In genomic region chr3:95056275-95056674, GRCm38 (mm10) we compare ENCODE assay signal across 15 mouse cellular contexts. TPM values are rescaled to one million over a fixed set of nuclear protein-coding genes. Genes with fewer than 3 reads are reported as not detected.
DNase-seq lines count a peak whose midpoint lies in the region; ATAC-seq and TF ChIP-seq lines count a peak whose summit lies in the region.
"Had no signal": no experiment of that assay in that cellular context is flagged by ENCODE, and none has a peak within 500 bp of the region (broad histone marks: within the 10 kb centered on the region; RNA-seq: fewer than 3 reads in every experiment).

No protein-coding gene starts in this region.

- no peak overlapping the region for H3K27ac ChIP-seq in gastrocnemius, adult 2 months
- no peak overlapping the region for H3K27ac ChIP-seq in lung, postnatal 0 days (ENCODE audit: low read length)
- peak overlapping the region; percentile 27; the same call in 1 of the 2 replicates for H3K27ac ChIP-seq in liver, embryonic 12.5 days
- H3K27ac ChIP-seq in forebrain, embryonic 16.5 days (ENCODE audit: low read length): no peak overlapping the region
- H3K27ac ChIP-seq in kidney, adult 2 months (ENCODE audit: insufficient read depth, low read depth, low read length): no peak overlapping the region
- H3K27ac ChIP-seq: forebrain, embryonic 12.5 days; midbrain, embryonic 10.5 days had no signal

- no peak overlapping the region for H3K4me2 ChIP-seq in lung, postnatal 0 days (replicated peaks; ENCODE audit: low read depth, low read length)
- no peak overlapping the region for H3K4me2 ChIP-seq in liver, embryonic 12.5 days
- no peak overlapping the region for H3K4me2 ChIP-seq in forebrain, embryonic 16.5 days (ENCODE audit: low read length)
- H3K4me2 ChIP-seq: forebrain, embryonic 12.5 days had no signal

- H3K27me3 ChIP-seq in lung, postnatal 0 days (replicated peaks; ENCODE audit: insufficient read depth, low read length): no peaks in the 10 kb centered on the region
- no peaks in the 10 kb centered on the region for H3K27me3 ChIP-seq in liver, embryonic 12.5 days (replicated peaks)
- H3K27me3 ChIP-seq in forebrain, embryonic 16.5 days (replicated peaks; ENCODE audit: control insufficient read depth, insufficient read depth, low read length): no peaks in the 10 kb centered on the region
- no peaks in the 10 kb centered on the region for H3K27me3 ChIP-seq in kidney, adult 2 months (replicated peaks; ENCODE audit: control insufficient read depth, insufficient read depth, low read length)
- H3K27me3 ChIP-seq: forebrain, embryonic 12.5 days; Patski had no signal

- no peak overlapping the region for H3K4me3 ChIP-seq in gastrocnemius, adult 2 months
- H3K4me3 ChIP-seq in lung, postnatal 0 days (ENCODE audit: low read depth, low read length): no peak overlapping the region
- H3K4me3 ChIP-seq in liver, embryonic 12.5 days: no peak overlapping the region
- H3K4me3 ChIP-seq in forebrain, embryonic 16.5 days (replicated peaks; ENCODE audit: low read length): no peak overlapping the region
- H3K4me3 ChIP-seq in kidney, adult 2 months (ENCODE audit: insufficient read depth, low read depth, low read length): no peak overlapping the region
- H3K4me3 ChIP-seq: forebrain, embryonic 12.5 days; midbrain, embryonic 10.5 days had no signal

- no peaks in the 10 kb centered on the region for H3K9me3 ChIP-seq in lung, postnatal 0 days (ENCODE audit: low read length)
- H3K9me3 ChIP-seq in liver, embryonic 12.5 days (replicated peaks): no peaks in the 10 kb centered on the region
- H3K9me3 ChIP-seq in forebrain, embryonic 16.5 days (ENCODE audit: control insufficient read depth, low read length): no peaks in the 10 kb centered on the region
- H3K9me3 ChIP-seq: forebrain, embryonic 12.5 days; midbrain, embryonic 10.5 days had no signal

- peak; percentile 33 for DNase-seq in gastrocnemius, adult 2 months
- DNase-seq in gastrocnemius, postnatal 25 days: no peak
- DNase-seq in lung, postnatal 0 days (ENCODE audit: low spot score): peak; percentile 37
- DNase-seq in lung, postnatal 10 days: no peak
- no peak for DNase-seq in urinary bladder, postnatal 25 days (ENCODE audit: low spot score)
- no peak for DNase-seq in kidney, adult 2 months
- DNase-seq: gastrocnemius, postnatal 36 days; heart, postnatal 36 days; left cerebral cortex, postnatal 4 days; thymus, adult 2 months had no signal

- no peak for TF ChIP-seq POLR2A in kidney, adult 2 months (IDR thresholded peaks at IDR 0.05; ENCODE audit: low read depth, low read length)

- intact Hi-C loops in gastrocnemius, adult 2 months (cut with DNase I): no loop called here

- H3K9ac ChIP-seq in lung, postnatal 0 days (replicated peaks; ENCODE audit: low read depth): no peak overlapping the region
- no peak overlapping the region for H3K9ac ChIP-seq in liver, embryonic 12.5 days
- H3K9ac ChIP-seq in forebrain, embryonic 16.5 days (replicated peaks; ENCODE audit: low read depth, low read length): no peak overlapping the region
- H3K9ac ChIP-seq: forebrain, embryonic 12.5 days had no signal

- peak; percentile 27; the same call in 1 of the 2 replicates for ATAC-seq in lung, postnatal 0 days
- ATAC-seq in liver, embryonic 12.5 days: no peak
- ATAC-seq in forebrain, embryonic 16.5 days: no peak
- ATAC-seq: Patski had no signal

- H3K36me3 ChIP-seq in lung, postnatal 0 days (ENCODE audit: insufficient read depth, low read length): peaks cover 16% of the 10 kb centered on the region; the same call in 1 of the 2 replicates
- H3K36me3 ChIP-seq in liver, embryonic 12.5 days: peaks cover 44% of the 10 kb centered on the region
- peaks cover 13% of the 10 kb centered on the region; the same call in 1 of the 2 replicates for H3K36me3 ChIP-seq in forebrain, embryonic 16.5 days (ENCODE audit: control insufficient read depth, insufficient read depth)
- H3K36me3 ChIP-seq in kidney, adult 2 months (ENCODE audit: control insufficient read depth, insufficient read depth, low read length): peaks cover 5% of the 10 kb centered on the region

- no peaks in the 10 kb centered on the region for H3K4me1 ChIP-seq in lung, postnatal 0 days (ENCODE audit: insufficient read depth, low read depth, low read length)
- peaks cover 44% of the 10 kb centered on the region for H3K4me1 ChIP-seq in liver, embryonic 12.5 days
- H3K4me1 ChIP-seq in forebrain, embryonic 16.5 days (replicated peaks; ENCODE audit: control insufficient read depth, insufficient read depth, low read length): no peaks in the 10 kb centered on the region
- H3K4me1 ChIP-seq in kidney, adult 2 months (ENCODE audit: control insufficient read depth, insufficient read depth, low read length): no peaks in the 10 kb centered on the region
- H3K4me1 ChIP-seq: forebrain, embryonic 12.5 days had no signal

- 60% methylated on average over 7 of the region's 7 CpGs for WGBS in lung, postnatal 0 days
- 62% methylated on average over 7 of the region's 7 CpGs for WGBS in liver, embryonic 12.5 days (ENCODE audit: insufficient replicate concordance)
- 93% methylated on average over 7 of the region's 7 CpGs for WGBS in forebrain, embryonic 16.5 days
- WGBS in kidney, adult 2 months: 90% methylated on average over 7 of the region's 7 CpGs

- TF ChIP-seq EP300 in lung, postnatal 0 days (IDR thresholded peaks at IDR 0.05): no peak

- no peak for TF ChIP-seq CTCF in gastrocnemius, adult 2 months (IDR thresholded peaks at IDR 0.05)
- no peak for TF ChIP-seq CTCF in lung, postnatal 0 days (IDR thresholded peaks at IDR 0.05)
- no peak for TF ChIP-seq CTCF in kidney, adult 2 months (conservative IDR thresholded peaks at IDR 0.05; ENCODE audit: insufficient read depth, insufficient read length, low read depth, low read length)

RNA-seq across cellular contexts. Expression of gene Psmd4, which starts 13.9 kb away (rescaled TPM):
- 100 to 1,000 TPM; 164 to 237 TPM for total RNA-seq in gastrocnemius, adult 2 months (2021)
- total RNA-seq in gastrocnemius, postnatal 25 days (2021): 100 to 1,000 TPM; 163 to 181 TPM
- polyA plus RNA-seq in lung, postnatal 0 days (2015; fragmentation: Nextera tagmentation; extraction: Ambion mirVana): 170 and 185 TPM in 2 replicates
- polyA plus RNA-seq in liver, embryonic 12.5 days (2016; fragmentation: Nextera tagmentation; extraction: Ambion mirVana): 216 and 229 TPM in 2 replicates
- polyA plus RNA-seq in forebrain, embryonic 16.5 days (2015; fragmentation: Nextera tagmentation; extraction: Ambion mirVana): 286 and 291 TPM in 2 replicates
- polyA plus RNA-seq in kidney, adult 2 months (2012; rRNA removed): 136 TPM in 2 replicates

RNA-seq across cellular contexts. Expression of gene Zfp687, which starts 41.0 kb away (rescaled TPM):
- 10 to 100 TPM; 10.9 to 11.5 TPM for total RNA-seq in gastrocnemius, adult 2 months (2021)
- 1 to 10 TPM; 8.4 to 8.9 TPM for total RNA-seq in gastrocnemius, postnatal 25 days (2021)
- polyA plus RNA-seq in lung, postnatal 0 days (2015; fragmentation: Nextera tagmentation; extraction: Ambion mirVana): 9.9 and 10.1 TPM in 2 replicates
- 12.6 and 14.4 TPM in 2 replicates for polyA plus RNA-seq in liver, embryonic 12.5 days (2016; fragmentation: Nextera tagmentation; extraction: Ambion mirVana)
- polyA plus RNA-seq in forebrain, embryonic 16.5 days (2015; fragmentation: Nextera tagmentation; extraction: Ambion mirVana): 20.0 and 20.7 TPM in 2 replicates
- polyA plus RNA-seq in kidney, adult 2 months (2012; rRNA removed): 16.3 and 18.5 TPM in 2 replicates

RNA-seq across cellular contexts. Expression of gene Pip5k1a, which starts 50.5 kb away (rescaled TPM):
- 10 to 100 TPM; 23.1 to 26.5 TPM for total RNA-seq in gastrocnemius, adult 2 months (2021)
- total RNA-seq in gastrocnemius, postnatal 25 days (2021): 10 to 100 TPM; 16.3 to 19.4 TPM
- 18.1 and 18.6 TPM in 2 replicates for polyA plus RNA-seq in lung, postnatal 0 days (2015; fragmentation: Nextera tagmentation; extraction: Ambion mirVana)
- 11.3 and 11.5 TPM in 2 replicates for polyA plus RNA-seq in liver, embryonic 12.5 days (2016; fragmentation: Nextera tagmentation; extraction: Ambion mirVana)
- 20.3 and 21.7 TPM in 2 replicates for polyA plus RNA-seq in forebrain, embryonic 16.5 days (2015; fragmentation: Nextera tagmentation; extraction: Ambion mirVana)
- polyA plus RNA-seq in kidney, adult 2 months (2012; rRNA removed): 13.5 and 15.3 TPM in 2 replicates

RNA-seq across cellular contexts. Expression of gene Vps72, which starts 54.5 kb away (rescaled TPM):
- total RNA-seq in gastrocnemius, adult 2 months (2021): 10 to 100 TPM; 48.9 to 73.2 TPM
- total RNA-seq in gastrocnemius, postnatal 25 days (2021): 10 to 100 TPM; 36.0 to 40.4 TPM
- 82.9 and 84.0 TPM in 2 replicates for polyA plus RNA-seq in lung, postnatal 0 days (2015; fragmentation: Nextera tagmentation; extraction: Ambion mirVana)
- polyA plus RNA-seq in liver, embryonic 12.5 days (2016; fragmentation: Nextera tagmentation; extraction: Ambion mirVana): 53.7 and 56.2 TPM in 2 replicates
- 230 and 233 TPM in 2 replicates for polyA plus RNA-seq in forebrain, embryonic 16.5 days (2015; fragmentation: Nextera tagmentation; extraction: Ambion mirVana)
- polyA plus RNA-seq in kidney, adult 2 months (2012; rRNA removed): 45.6 and 47.1 TPM in 2 replicates

Comparison
In these comparisons a context has a peak if more than half of its experiments do, and no peak if none do; other contexts are left out.
1. DNase-seq: peak in gastrocnemius, adult 2 months (single experiment) and lung, postnatal 0 days (single experiment); none in gastrocnemius, postnatal 25 days (single experiment), lung, postnatal 10 days (single experiment), urinary bladder, postnatal 25 days (single experiment) and kidney, adult 2 months (single experiment).